Mouse (Mus musculus): Measurements from ENCODE around the gene Olfr406.

Gene Olfr406

DNA sequence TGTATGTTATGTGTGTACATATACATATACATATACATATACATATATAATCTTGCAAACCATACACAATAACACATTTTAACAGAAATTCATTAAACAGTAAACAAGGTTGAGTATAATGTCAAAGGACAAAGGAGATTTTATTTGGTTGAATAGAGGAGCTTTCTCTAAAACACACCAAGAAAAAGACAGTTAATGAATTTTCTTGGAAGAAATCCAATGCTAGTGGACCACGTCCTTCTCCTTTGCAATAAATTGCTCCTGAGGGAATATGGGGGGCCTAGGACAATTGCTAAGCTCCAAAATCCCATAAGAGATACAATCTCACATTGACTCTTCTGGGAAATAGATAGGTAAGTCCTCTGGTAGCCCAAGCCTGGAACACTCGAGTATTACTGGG is at the start of gene Olfr406:
Gene Olfr406 (plus strand): TSS at position 301 of the 400 bp plus-strand sequence.
- no peak for DNase-seq (ENCODE audit: low spot score in 2 of 2)

DNA sequence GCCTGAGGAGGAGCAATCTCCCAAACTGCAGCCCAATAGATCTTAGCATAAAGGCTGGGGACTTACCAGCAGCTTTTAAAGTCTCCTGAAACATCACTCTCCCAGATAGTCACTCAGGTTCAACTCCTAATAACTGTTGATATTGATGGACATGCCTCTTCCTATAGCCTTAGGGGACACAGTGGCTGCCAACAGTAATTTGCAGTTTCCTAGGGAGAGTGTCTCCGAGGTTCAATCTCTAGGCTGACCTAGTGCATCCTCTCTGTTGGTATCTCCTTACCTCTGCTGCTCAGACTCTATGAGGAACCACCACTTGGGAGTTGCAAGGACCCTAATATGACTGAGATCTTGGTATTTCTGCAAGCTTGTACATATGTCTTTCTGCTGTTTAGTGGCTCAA is 48.3 kb upstream of the Olfr406 start, which contains the start of gene Olfr43:
Gene Olfr43 (minus strand): TSS at position 101 of the 400 bp plus-strand sequence.
- DNase-seq (ENCODE audit: low spot score in 2 of 2) = no peak

DNA sequence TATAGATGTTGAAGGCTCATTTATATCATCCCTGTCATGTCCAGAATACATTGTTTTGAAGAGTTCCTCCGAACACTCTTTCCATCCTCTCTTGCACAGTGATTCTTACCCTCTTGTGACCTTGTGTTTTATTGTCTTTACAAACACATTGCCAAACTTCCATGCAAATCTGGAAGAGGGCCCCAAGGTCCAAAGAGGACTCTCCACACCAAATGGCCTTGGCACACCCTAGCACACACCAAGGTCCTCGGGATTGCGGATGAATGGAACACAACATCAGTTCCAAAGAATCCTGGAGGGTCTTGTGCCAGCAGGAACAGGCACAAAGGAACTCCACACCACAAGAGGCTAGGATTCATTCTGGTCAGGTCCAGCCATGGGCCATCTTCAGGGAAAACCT is 18.4 kb upstream of the Olfr406 start:
- DNase-seq (ENCODE audit: low spot score in 2 of 2) = no peak

DNA sequence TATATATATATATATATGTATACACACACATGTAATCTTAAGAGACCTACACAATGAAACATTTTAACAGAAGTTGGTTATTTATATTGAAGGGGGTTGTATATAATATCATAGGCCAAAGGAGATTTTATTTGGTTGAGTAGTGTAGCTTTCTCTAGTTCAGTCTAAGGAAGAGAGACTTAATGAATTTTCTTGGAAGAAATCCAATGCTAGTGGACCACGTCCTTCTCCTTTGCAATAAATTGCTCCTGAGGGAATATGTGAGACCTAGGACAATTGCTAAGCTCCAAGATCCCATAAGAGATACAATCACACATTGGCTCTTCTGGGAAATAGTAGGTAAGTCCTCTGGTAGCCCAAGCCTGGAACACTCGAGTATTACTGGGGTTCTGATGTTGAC is 23.8 kb downstream of the Olfr406 start, which contains the start of gene Olfr59:
Gene Olfr59 (plus strand): TSS at position 301 of the 400 bp plus-strand sequence.
- DNase-seq (ENCODE audit: low spot score in 2 of 2) = no peak

DNA sequence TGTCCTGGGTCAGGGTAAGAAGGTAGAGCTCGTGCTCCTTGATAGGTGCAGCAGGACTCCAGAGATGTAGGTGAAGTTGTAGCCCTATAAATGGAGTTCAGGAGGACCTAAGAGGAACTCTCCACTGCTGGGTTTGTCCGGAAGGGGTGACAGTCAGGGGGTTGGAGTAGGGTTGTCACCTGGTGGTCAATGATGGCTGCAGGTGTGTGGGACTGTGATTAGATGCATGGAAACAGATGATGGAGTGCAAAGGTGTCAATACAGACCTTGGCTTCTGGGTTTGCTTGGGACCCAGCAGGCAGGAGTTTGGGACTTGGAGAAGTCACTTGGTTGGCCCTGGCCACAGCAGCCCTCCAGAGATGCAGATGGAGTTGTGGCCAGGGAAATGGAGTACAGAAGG is 27.6 kb downstream of the Olfr406 start:
- DNase-seq (ENCODE audit: low spot score in 2 of 2) = no peak
